Mouse (Mus musculus): ENCODE results near the gene Zfpm1.

Zfpm1 gene

GRCm38 (mm10) chr8:122299581-122300254 is 17.8 kb downstream of the Zfpm1 start:
- no peak for DNase-seq

DNA sequence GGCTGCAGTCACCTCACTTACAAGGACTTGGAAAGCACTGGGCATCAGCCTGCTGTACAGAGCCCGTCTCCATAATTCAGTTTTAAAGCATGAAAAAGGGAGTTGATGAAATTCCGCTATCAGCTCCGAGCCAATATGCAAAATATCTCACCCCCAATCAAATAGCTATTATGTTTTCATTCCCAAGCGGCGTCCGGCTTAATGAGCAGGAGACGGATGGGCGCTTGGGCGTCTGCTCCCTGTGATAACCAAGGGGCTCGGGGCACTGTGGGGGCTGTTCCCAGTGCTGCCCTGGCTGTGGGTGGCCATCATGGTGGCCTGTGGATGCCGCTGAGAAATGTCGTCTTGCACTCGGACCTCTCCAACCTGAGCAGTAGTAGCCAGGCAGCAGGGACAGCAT is 19.1 kb downstream of the Zfpm1 start:
- DNase-seq, result no peak

DNA sequence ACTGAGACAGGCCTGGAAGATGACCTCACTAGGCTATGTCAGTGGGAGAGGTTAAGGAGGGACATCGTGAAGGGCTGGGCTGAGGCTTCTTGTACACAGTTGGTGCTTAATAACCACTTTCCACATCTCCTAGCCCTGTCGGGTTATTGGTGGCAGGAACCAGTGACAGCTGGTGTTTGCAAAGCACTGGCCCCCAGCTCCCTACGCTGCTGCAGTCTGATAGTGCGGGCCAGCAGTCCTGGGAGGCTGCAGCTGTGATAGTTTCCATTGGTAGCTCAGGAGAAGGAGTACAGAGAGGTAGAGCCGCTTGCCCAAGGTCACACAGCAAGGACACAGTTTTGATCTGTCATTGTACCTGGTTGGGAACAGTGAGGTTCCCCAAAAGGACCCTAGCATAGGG is 19.9 kb downstream of the Zfpm1 start:
- DNase-seq, result no peak

- no peak for DNase-seq
Measured at GRCm38 (mm10) chr8:122303451-122303850, 21.5 kb downstream of the Zfpm1 start.

DNA sequence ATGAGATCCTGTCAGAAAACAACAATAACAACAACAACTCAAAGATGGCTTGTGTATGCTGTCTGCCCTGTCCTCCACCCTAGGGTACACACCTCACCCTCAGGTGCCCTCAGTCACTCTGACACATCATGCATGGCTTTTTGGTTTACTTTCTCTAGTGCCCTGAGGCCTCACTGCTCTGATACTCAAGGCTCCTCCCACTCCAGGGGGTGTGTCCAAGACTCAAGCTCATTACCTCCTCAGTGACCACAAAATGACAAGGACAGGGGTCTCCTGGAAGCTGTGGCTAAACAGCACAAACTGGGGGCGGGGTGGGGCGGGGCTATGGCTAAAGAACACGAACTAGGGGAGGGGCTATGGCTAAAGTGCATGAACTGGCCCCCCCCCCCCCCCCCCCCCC is 22.1 kb downstream of the Zfpm1 start:
- DNase-seq, result no peak

- no peak for DNase-seq
Measured at GRCm38 (mm10) chr8:122306660-122307399, 24.9 kb downstream of the Zfpm1 start.

GRCm38 (mm10) chr8:122307836-122308235 is 25.9 kb downstream of the Zfpm1 start:
- DNase-seq, result no peak

GRCm38 (mm10) chr8:122309272-122309671 is 27.3 kb downstream of the Zfpm1 start:
- DNase-seq, result no peak

DNA sequence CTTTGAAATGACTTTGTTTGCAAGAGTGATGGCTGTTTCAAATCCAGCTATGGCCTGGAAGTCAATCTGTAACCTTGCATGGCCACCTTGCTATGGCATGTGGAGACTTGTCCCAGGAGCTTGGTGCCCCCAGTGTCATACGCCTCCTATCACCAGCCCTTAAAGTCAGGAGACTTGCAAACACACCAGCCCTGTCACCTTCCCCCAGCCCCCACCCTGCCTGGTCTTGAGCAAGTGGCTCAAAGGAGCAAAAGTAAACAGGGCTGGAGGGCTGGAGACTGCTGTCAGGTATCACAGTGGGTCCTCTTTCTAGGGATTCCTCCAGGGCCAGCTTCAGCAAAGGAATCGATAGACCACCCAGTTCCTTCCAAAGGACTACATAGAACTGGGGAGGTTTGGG is 29.2 kb downstream of the Zfpm1 start:
- no peak for DNase-seq

DNA sequence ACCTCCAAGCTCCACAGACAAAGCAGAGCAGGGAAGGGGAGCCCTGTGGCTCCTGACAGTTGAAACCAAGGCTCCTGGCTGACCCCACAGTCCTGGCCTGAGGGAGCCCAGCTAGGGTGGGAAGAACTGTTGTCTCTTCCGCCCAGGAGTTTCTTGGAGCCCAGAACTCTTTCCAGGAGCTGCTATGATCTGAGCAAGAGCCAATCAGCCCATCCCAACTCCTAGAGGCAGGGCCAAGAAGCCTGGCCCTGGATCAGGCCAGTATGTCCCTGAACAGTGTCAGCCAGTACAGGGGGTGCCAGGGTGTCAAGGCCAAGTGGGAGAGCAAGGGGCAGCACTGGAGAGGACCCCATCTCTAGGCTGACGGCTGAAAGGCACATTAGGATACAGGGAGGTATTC is 30.6 kb downstream of the Zfpm1 start:
- DNase-seq, result no peak

DNA sequence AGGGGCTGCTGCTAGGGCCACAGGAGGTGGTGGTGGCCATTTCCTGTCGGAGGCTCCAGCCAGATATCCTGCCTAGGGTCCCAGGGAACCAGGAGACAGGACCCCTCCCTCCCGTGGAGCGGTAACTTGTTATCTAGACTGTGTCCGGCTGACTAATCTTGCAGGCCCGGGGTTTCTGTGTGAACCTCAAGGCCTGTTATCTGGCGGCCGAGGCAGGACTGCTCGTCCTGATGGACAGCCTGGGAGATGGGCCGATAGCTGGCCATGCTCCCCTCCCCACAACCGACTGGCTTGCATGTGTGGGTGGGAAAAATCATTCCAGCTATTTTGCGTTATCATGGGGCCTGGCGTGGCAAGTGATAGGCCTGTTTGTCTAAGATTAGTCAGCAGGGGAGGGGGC is 31.4 kb downstream of the Zfpm1 start:
- DNase-seq, result no peak

- DNase-seq, result no peak
Measured at GRCm38 (mm10) chr8:122314899-122315496, 33.1 kb downstream of the Zfpm1 start.

- DNase-seq, result no peak
Measured at GRCm38 (mm10) chr8:122316402-122316801, 34.5 kb downstream of the Zfpm1 start.

- no peak for DNase-seq
Measured at GRCm38 (mm10) chr8:122317918-122318475, 36.1 kb downstream of the Zfpm1 start.

- no peak for DNase-seq
Measured at GRCm38 (mm10) chr8:122319045-122319707, 37.2 kb downstream of the Zfpm1 start.

DNA sequence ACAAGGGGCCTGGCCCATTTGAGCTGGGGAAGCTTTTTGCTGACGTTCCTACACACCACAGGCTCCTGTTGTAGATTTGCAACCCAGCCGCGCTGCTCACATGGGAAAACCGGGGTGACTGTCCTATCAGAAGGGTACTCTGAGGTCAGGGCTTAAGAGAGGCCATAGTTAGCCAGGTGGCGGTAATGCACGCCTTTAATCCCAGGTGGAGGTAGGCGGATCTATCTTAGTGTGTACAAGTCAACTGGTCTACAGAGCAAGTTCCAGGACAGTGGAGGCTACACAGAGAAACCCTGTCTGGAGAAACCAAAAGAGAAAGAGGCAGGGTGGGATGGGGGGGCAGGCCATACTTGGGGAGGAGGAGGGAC is 37.8 kb downstream of the Zfpm1 start:
- no peak for DNase-seq

- DNase-seq, result no peak
Measured at GRCm38 (mm10) chr8:122320541-122320940, 38.6 kb downstream of the Zfpm1 start.

DNA sequence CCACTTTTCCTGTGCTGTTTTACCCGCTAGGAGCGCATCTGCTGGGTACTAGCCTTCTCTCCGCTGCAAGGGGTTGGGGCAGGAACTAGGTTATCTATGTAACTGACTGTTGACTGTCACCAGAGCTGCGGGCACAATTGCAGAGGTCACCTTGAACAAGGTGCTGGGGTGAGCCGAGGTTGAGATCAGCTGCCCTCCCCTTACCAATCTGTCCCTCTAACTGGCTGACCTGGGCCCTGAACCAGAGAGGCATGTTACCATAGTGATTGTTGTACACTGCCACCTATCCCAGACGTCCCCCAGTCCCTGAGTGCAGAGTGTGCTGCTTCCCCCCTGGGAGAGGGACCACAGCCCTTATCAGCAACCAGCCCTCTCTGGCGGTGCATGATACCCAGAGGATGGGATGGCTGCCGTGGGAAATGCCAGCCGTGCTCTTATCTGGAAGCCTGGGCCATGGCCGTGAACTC is 39.5 kb downstream of the Zfpm1 start:
- no peak for DNase-seq

- DNase-seq, result no peak
Measured at GRCm38 (mm10) chr8:122322126-122322525, 40.2 kb downstream of the Zfpm1 start.

- no peak for DNase-seq
Measured at GRCm38 (mm10) chr8:122322792-122323191, 40.9 kb downstream of the Zfpm1 start.

GRCm38 (mm10) chr8:122323951-122324402 is 42.0 kb downstream of the Zfpm1 start:
- peak; percentile 78 for DNase-seq

GRCm38 (mm10) chr8:122325196-122325595 is 43.3 kb downstream of the Zfpm1 start:
- no peak for DNase-seq

DNA sequence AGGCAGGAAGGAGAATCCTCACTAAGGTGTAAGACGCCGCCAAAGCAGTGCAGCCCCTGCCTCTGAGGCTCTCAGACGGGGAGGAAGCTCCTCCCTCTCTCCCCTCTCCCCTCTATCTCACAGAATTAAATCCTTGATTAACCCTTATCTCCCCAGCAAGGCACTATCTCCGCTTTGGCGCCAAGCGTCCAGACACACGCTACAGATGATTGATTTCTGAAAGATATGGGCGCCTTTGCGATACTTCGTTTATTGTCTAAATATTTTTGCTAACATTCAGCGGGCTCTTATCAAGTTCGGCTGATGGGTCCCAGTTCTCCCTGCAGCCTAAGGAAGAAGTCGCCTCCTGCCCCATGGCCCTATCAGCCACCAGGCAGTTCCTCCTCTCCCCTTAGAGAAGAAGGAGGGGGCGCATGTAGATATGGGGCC is 44.2 kb downstream of the Zfpm1 start:
- DNase-seq, result no peak

All from thymus, postnatal 4 days (tissue).